ENCODE assay signal across 22 mouse cellular contexts in genomic region chr10:91199238-91199780, GRCm38 (mm10). TPM values are rescaled to one million over a fixed set of nuclear protein-coding genes. Genes with fewer than 3 reads are reported as not detected.
DNase-seq lines count a peak whose midpoint lies in the region; ATAC-seq and TF ChIP-seq lines count a peak whose summit lies in the region.
"Had no signal": no experiment of that assay in that cellular context is flagged by ENCODE, and none has a peak within 500 bp of the region (broad histone marks: within the 10 kb centered on the region; RNA-seq: fewer than 3 reads in every experiment).

No protein-coding gene starts in this region.

- ATAC-seq in heart, postnatal 0 days (ENCODE audit: insufficient read depth, low read depth) = no peak
- no peak for ATAC-seq in heart, embryonic 11.5 days (replicated peaks; ENCODE audit: insufficient number of reproducible peaks, low FRiP score, low TSS enrichment)
- ATAC-seq: activated CD4-positive, CD25-positive, alpha-beta regulatory T cell, adult 4 months; forebrain, embryonic 13.5 days; forebrain, postnatal 0 days; intestine, embryonic 16.5 days had no signal

- DNase-seq in heart, postnatal 0 days (ENCODE audit: low spot score) = no peak
- DNase-seq in adipocyte (ENCODE audit: low spot score) = peak; percentile 33
- no peak for DNase-seq in cerebellum, adult 2 months
- DNase-seq in left cerebral cortex, postnatal 10 days (ENCODE audit: extremely low spot score in 1 of 2, low spot score in 2 of 2) = no peak
- no peak for DNase-seq in frontal cortex, adult 2 months (ENCODE audit: extremely low spot score in 1 of 2, low spot score in 1 of 2)
- DNase-seq: adrenal gland, adult 2 months; adrenal gland, postnatal 25 days; cerebellum, adult 18-20 months; cerebellum, postnatal 10 days; embryo, embryonic 11 days; forebrain, postnatal 0 days; gastrocnemius, adult 2 months; gastrocnemius, postnatal 25 days; kidney, adult 2 months had no signal

- no peak overlapping the region for H3K9ac ChIP-seq in heart, postnatal 0 days (replicated peaks; ENCODE audit: low read depth, low read length)
- no peak overlapping the region for H3K9ac ChIP-seq in heart, embryonic 11.5 days (ENCODE audit: low read depth, low read length)
- H3K9ac ChIP-seq: forebrain, embryonic 13.5 days; forebrain, postnatal 0 days; heart, embryonic 15.5 days; hindbrain, embryonic 15.5 days had no signal

- TF ChIP-seq CTCF in heart, postnatal 0 days (IDR thresholded peaks at IDR 0.05; ENCODE audit: low read depth) = no peak
- TF ChIP-seq CTCF in embryonic fibroblast, embryonic 13.5 days (IDR thresholded peaks at IDR 0.05; ENCODE audit: borderline replicate concordance, insufficient read depth, low read length) = no peak
- TF ChIP-seq CTCF in cerebellum, adult 2 months (IDR thresholded peaks at IDR 0.05; ENCODE audit: borderline replicate concordance, insufficient read depth, low read depth, low read length) = no peak

- H3K4me1 ChIP-seq in heart, postnatal 0 days (ENCODE audit: control insufficient read depth, insufficient read depth) = no peaks in the 10 kb centered on the region
- H3K4me1 ChIP-seq in heart, embryonic 11.5 days (ENCODE audit: control insufficient read depth, insufficient read depth, low read length) = no peaks in the 10 kb centered on the region
- 0 out of 2 replicates have a peak, but pooled peaks cover 3% of the 10 kb centered on the region for H3K4me1 ChIP-seq in embryonic fibroblast, embryonic 13.5 days (ENCODE audit: control insufficient read depth, insufficient read depth, low read length)
- no peaks in the 10 kb centered on the region for H3K4me1 ChIP-seq in cerebellum, adult 2 months (ENCODE audit: control insufficient read depth, insufficient read depth, low read length)
- H3K4me1 ChIP-seq: forebrain, embryonic 13.5 days; heart, embryonic 10.5 days; heart, embryonic 15.5 days; hindbrain, embryonic 15.5 days had no signal

- H3K9me3 ChIP-seq in heart, postnatal 0 days (replicated peaks; ENCODE audit: control insufficient read depth, low read length) = no peaks in the 10 kb centered on the region
- H3K9me3 ChIP-seq in heart, embryonic 11.5 days (replicated peaks; ENCODE audit: control insufficient read depth, low read length) = peaks cover 3% of the 10 kb centered on the region; the same call in 1 of the 2 replicates
- H3K9me3 ChIP-seq: forebrain, embryonic 13.5 days; heart, embryonic 15.5 days; hindbrain, embryonic 15.5 days had no signal

- TF ChIP-seq EP300 in heart, postnatal 0 days (IDR thresholded peaks at IDR 0.05; ENCODE audit: low read depth) = no peak

- no peaks in the 10 kb centered on the region for H3K36me3 ChIP-seq in heart, postnatal 0 days (replicated peaks; ENCODE audit: control insufficient read depth, insufficient read depth, low read length)
- H3K36me3 ChIP-seq in heart, embryonic 11.5 days (ENCODE audit: control insufficient read depth, insufficient read depth, low read length) = no peaks in the 10 kb centered on the region
- H3K36me3 ChIP-seq: heart, embryonic 10.5 days; heart, embryonic 15.5 days; hindbrain, embryonic 15.5 days had no signal

- no peak overlapping the region for H3K4me2 ChIP-seq in heart, postnatal 0 days (ENCODE audit: low read depth, low read length)
- H3K4me2 ChIP-seq in heart, embryonic 11.5 days = no peak overlapping the region
- H3K4me2 ChIP-seq: forebrain, embryonic 13.5 days; heart, embryonic 15.5 days; hindbrain, embryonic 15.5 days had no signal

- no peak overlapping the region for H3K4me3 ChIP-seq in heart, postnatal 0 days (ENCODE audit: low read depth, low read length)
- H3K4me3 ChIP-seq in heart, embryonic 11.5 days (ENCODE audit: low read depth, low read length) = no peak overlapping the region
- H3K4me3 ChIP-seq in embryonic fibroblast, embryonic 13.5 days (ENCODE audit: insufficient read depth, low read length) = no peak overlapping the region
- H3K4me3 ChIP-seq in cerebellum, adult 2 months (replicated peaks; ENCODE audit: insufficient read depth, low read depth, low read length) = no peak overlapping the region
- H3K4me3 ChIP-seq: forebrain, embryonic 13.5 days; gastrocnemius, adult 2 months; heart, embryonic 10.5 days; heart, embryonic 15.5 days; hindbrain, embryonic 15.5 days had no signal

- H3K27me3 ChIP-seq in heart, postnatal 0 days (ENCODE audit: control insufficient read depth, insufficient read depth, low read length) = no peaks in the 10 kb centered on the region
- no peaks in the 10 kb centered on the region for H3K27me3 ChIP-seq in heart, embryonic 11.5 days (ENCODE audit: control insufficient read depth, insufficient read depth, low read length)
- H3K27me3 ChIP-seq in cerebellum, adult 2 months (ENCODE audit: control insufficient read depth, insufficient read depth, low read length) = no peaks in the 10 kb centered on the region
- H3K27me3 ChIP-seq: forebrain, embryonic 13.5 days; heart, embryonic 15.5 days; hindbrain, embryonic 15.5 days had no signal

- intact Hi-C loops in left cerebral cortex, postnatal 10 days (cut with DNase I) = no loop called here

- no peak for TF ChIP-seq POLR2A in embryonic fibroblast, embryonic 13.5 days (IDR thresholded peaks at IDR 0.05; ENCODE audit: low read depth, low read length)
- TF ChIP-seq POLR2A in cerebellum, adult 2 months (IDR thresholded peaks at IDR 0.05; ENCODE audit: borderline replicate concordance, insufficient read depth, low read length) = no peak

- 0 out of 2 replicates have a peak overlapping the region, but pooled peaks have one; percentile 3 for H3K27ac ChIP-seq in heart, postnatal 0 days (ENCODE audit: low read depth)
- no peak overlapping the region for H3K27ac ChIP-seq in heart, embryonic 11.5 days (ENCODE audit: low read depth, low read length)
- H3K27ac ChIP-seq in embryonic fibroblast, embryonic 13.5 days (ENCODE audit: insufficient read depth, low read length) = peak overlapping the region; percentile 86
- no peak overlapping the region for H3K27ac ChIP-seq in cerebellum, adult 2 months (ENCODE audit: insufficient read depth, low read length)
- H3K27ac ChIP-seq: forebrain, embryonic 13.5 days; gastrocnemius, adult 2 months; heart, embryonic 10.5 days; heart, embryonic 15.5 days; hindbrain, embryonic 15.5 days had no signal

- 63% methylated on average over 1 of the region's 1 CpGs for WGBS in heart, postnatal 0 days
- WGBS in heart, embryonic 11.5 days (ENCODE audit: insufficient replicate concordance) = 64% methylated on average over 1 of the region's 1 CpGs
- 25% methylated on average over 1 of the region's 1 CpGs for WGBS in cerebellum, adult 2 months

RNA-seq across cellular contexts. Expression of gene Tmpo, which starts 18.2 kb away (rescaled TPM):
- 114 and 219 TPM in 2 replicates for total RNA-seq in heart, postnatal 0 days (2014; rRNA removed; ENCODE audit: low replicate concordance)
- polyA plus RNA-seq in heart, postnatal 0 days (2015; fragmentation: Nextera tagmentation; extraction: Ambion mirVana) = 61.6 and 62.8 TPM in 2 replicates
- polyA plus RNA-seq in heart, embryonic 11.5 days (2014; fragmentation: Nextera tagmentation; extraction: Ambion mirVana) = 162 and 170 TPM in 2 replicates
- polyA plus RNA-seq in embryonic fibroblast, embryonic 13.5 days (2011; ENCODE audit: insufficient read length, low read depth, missing spikeins) = 97.8 and 164 TPM in 2 replicates
- 47.5 and 49.8 TPM in 2 replicates for polyA plus RNA-seq in cerebellum, adult 2 months (2012; rRNA removed)
- 10 to 100 TPM; 36.6 to 38.2 TPM for total RNA-seq in left cerebral cortex, postnatal 10 days (2021)
- 44.1 and 47.8 TPM in 2 replicates for polyA plus RNA-seq in frontal cortex, adult 2 months (2012; rRNA removed)

Comparison
In these comparisons a context has a peak if more than half of its experiments do, and no peak if none do; other contexts are left out.
1. H3K27ac ChIP-seq: peak in heart, postnatal 0 days (single experiment) and embryonic fibroblast, embryonic 13.5 days (single experiment); none in heart, embryonic 11.5 days (single experiment) and cerebellum, adult 2 months (single experiment).